8 mouse cellular contexts compared by ENCODE assay signal in genomic region chr13:42866162-42866941, GRCm38 (mm10).
DNase-seq lines count a peak whose midpoint lies in the region; ATAC-seq and TF ChIP-seq lines count a peak whose summit lies in the region.

No protein-coding gene starts in this region.

- WGBS in hindbrain, embryonic 10.5 days = 6% methylated on average over 21 of the region's 21 CpGs
- 5% methylated on average over 21 of the region's 21 CpGs for WGBS in lung, embryonic 14.5 days
- WGBS in olfactory bulb, adult 2 months = 2% methylated on average over 21 of the region's 21 CpGs

- peaks cover 15% of the 10 kb centered on the region for H3K27me3 ChIP-seq in hindbrain, embryonic 10.5 days (ENCODE audit: insufficient read depth, poor library complexity, severe bottlenecking)
- H3K27me3 ChIP-seq in lung, embryonic 14.5 days (ENCODE audit: insufficient read depth, low read length) = no peaks in the 10 kb centered on the region

- TF ChIP-seq CTCF in lung, embryonic 14.5 days (IDR thresholded peaks at IDR 0.05; ENCODE audit: low read depth) = no peak
- no peak for TF ChIP-seq CTCF in olfactory bulb, adult 2 months (IDR thresholded peaks at IDR 0.05; ENCODE audit: insufficient read depth, low read depth, low read length)

- H3K4me2 ChIP-seq in lung, embryonic 14.5 days = peak overlapping the region; percentile 80

- H3K4me3 ChIP-seq in hindbrain, embryonic 10.5 days = peak overlapping the region; percentile 52
- H3K4me3 ChIP-seq in lung, embryonic 14.5 days (ENCODE audit: low read depth, low read length) = peak overlapping the region; percentile 43
- peak overlapping the region; percentile 72 for H3K4me3 ChIP-seq in olfactory bulb, adult 2 months (ENCODE audit: insufficient read depth, low read depth, low read length)

- H3K4me1 ChIP-seq in hindbrain, embryonic 10.5 days (replicated peaks) = peaks cover 26% of the 10 kb centered on the region
- H3K4me1 ChIP-seq in lung, embryonic 14.5 days (ENCODE audit: insufficient read depth) = no peaks in the 10 kb centered on the region
- 0 out of 2 replicates have a peak, but pooled peaks cover 4% of the 10 kb centered on the region for H3K4me1 ChIP-seq in olfactory bulb, adult 2 months (ENCODE audit: control insufficient read depth, insufficient read depth, low read length)

- H3K9me3 ChIP-seq in hindbrain, embryonic 10.5 days = no peaks in the 10 kb centered on the region
- no peaks in the 10 kb centered on the region for H3K9me3 ChIP-seq in lung, embryonic 14.5 days (ENCODE audit: low read depth, low read length)

- peak; percentile 78 for ATAC-seq in frontal cortex, adult (ENCODE audit: low TSS enrichment)
- peak; percentile 74; the same call in 1 of the 2 replicates for ATAC-seq in lung, embryonic 14.5 days (ENCODE audit: insufficient read depth)

- no peaks in the 10 kb centered on the region for H3K36me3 ChIP-seq in hindbrain, embryonic 10.5 days
- no peaks in the 10 kb centered on the region for H3K36me3 ChIP-seq in lung, embryonic 14.5 days (ENCODE audit: insufficient read depth)

- peak overlapping the region; percentile 64 for H3K27ac ChIP-seq in hindbrain, embryonic 10.5 days
- H3K27ac ChIP-seq in lung, embryonic 14.5 days (ENCODE audit: low read depth) = no peak overlapping the region
- peak overlapping the region; percentile 79 for H3K27ac ChIP-seq in olfactory bulb, adult 2 months (ENCODE audit: insufficient read depth, low read depth, low read length)

- TF ChIP-seq POLR2A in olfactory bulb, adult 2 months (IDR thresholded peaks at IDR 0.05; ENCODE audit: insufficient read depth, low read depth, low read length) = no peak

- peak overlapping the region; percentile 59 for H3K9ac ChIP-seq in lung, embryonic 14.5 days

- DNase-seq in ES-CJ7 (ENCODE audit: low read depth, low spot score) = peak; percentile 18
- DNase-seq in cerebellum, adult 9-10 months = peak; percentile 33
- peak; percentile 22 for DNase-seq in hindbrain, embryonic 10.5 days (ENCODE audit: low spot score)
- peak; percentile 26 for DNase-seq in layer of hippocampus, adult 9-10 months (ENCODE audit: low spot score)
- DNase-seq in lung, embryonic 14.5 days = peak; percentile 71
- peak; percentile 29 for DNase-seq in urinary bladder, adult 2 months (ENCODE audit: low spot score)

Comparison
In these comparisons a context has a peak if more than half of its experiments do, and no peak if none do; other contexts are left out.
1. DNase-seq: peak in every context shown above with its lines; median percentile 71 in lung, embryonic 14.5 days; 33 in cerebellum, adult 9-10 months; 29 in urinary bladder, adult 2 months; 26 in layer of hippocampus, adult 9-10 months; 22 in hindbrain, embryonic 10.5 days; 18 in ES-CJ7.